Mouse (Mus musculus): Measurements from ENCODE around the gene Vav2. TPM values are rescaled to one million over a fixed set of nuclear protein-coding genes. Genes with fewer than 3 reads are reported as not detected.

Vav2 gene
- total and polyA plus RNA-seq, 2 experiments from 2014 or later, result 6.4 to 33.6 TPM

GRCm38 (mm10) chr2:27340682-27341081 is 86.2 kb downstream of the Vav2 start:
- Histone ChIP-seq H3K4me3 (ENCODE audit: low read depth, low read length) (no peak overlapping the region), H3K4me2 (ENCODE audit: low read depth, low read length, poor library complexity, severe bottlenecking) (no peak overlapping the region), H3K9me3 (ENCODE audit: low read length) (no peaks in the 10 kb centered on the region), H3K4me1 (ENCODE audit: insufficient read depth, low read length) (peaks cover 11% of the 10 kb centered on the region; the same call in 1 of the 2 replicates), H3K36me3 (ENCODE audit: insufficient read depth, low read length) (no peaks in the 10 kb centered on the region), H3K27ac (ENCODE audit: low read depth, low read length) (no peak overlapping the region), H3K9ac (replicated peaks; ENCODE audit: low read length, poor library complexity, severe bottlenecking) (no peak overlapping the region), H3K27me3 (ENCODE audit: insufficient read depth, low read length) (no peaks in the 10 kb centered on the region)
- 68% methylated on average over 6 of the region's 6 CpGs for WGBS
- DNase-seq (ENCODE audit: low spot score), result no peak
- no peak for TF ChIP-seq CTCF (IDR thresholded peaks at IDR 0.05)
- ATAC-seq (ENCODE audit: low FRiP score), result no peak

GRCm38 (mm10) chr2:27339051-27339450 is 87.8 kb downstream of the Vav2 start:
- no peak for TF ChIP-seq CTCF (IDR thresholded peaks at IDR 0.05)
- H3K27me3 ChIP-seq (ENCODE audit: insufficient read depth, low read length), result no peaks in the 10 kb centered on the region
- no peaks in the 10 kb centered on the region for H3K9me3 ChIP-seq (ENCODE audit: low read length)
- H3K4me2 ChIP-seq (ENCODE audit: low read depth, low read length, poor library complexity, severe bottlenecking), result no peak overlapping the region
- no peaks in the 10 kb centered on the region for H3K36me3 ChIP-seq (ENCODE audit: insufficient read depth, low read length)
- WGBS, result 50% methylated on average over 8 of the region's 8 CpGs
- no peak overlapping the region for H3K4me3 ChIP-seq (ENCODE audit: low read depth, low read length)
- no peak overlapping the region for H3K27ac ChIP-seq (ENCODE audit: low read depth, low read length)
- ATAC-seq (ENCODE audit: low FRiP score) (no peak), DNase-seq (ENCODE audit: low spot score) (no peak)
- no peak overlapping the region for H3K9ac ChIP-seq (replicated peaks; ENCODE audit: low read length, poor library complexity, severe bottlenecking)
- peaks cover 8% of the 10 kb centered on the region; the same call in 1 of the 2 replicates for H3K4me1 ChIP-seq (ENCODE audit: insufficient read depth, low read length)

- Histone ChIP-seq H3K4me3 (ENCODE audit: low read depth, low read length) (no peak overlapping the region), H3K9ac (replicated peaks; ENCODE audit: low read length, poor library complexity, severe bottlenecking) (no peak overlapping the region), H3K27me3 (ENCODE audit: insufficient read depth, low read length) (no peaks in the 10 kb centered on the region), H3K27ac (ENCODE audit: low read depth, low read length) (peak overlapping the region; percentile 28; the same call in 1 of the 2 replicates), H3K36me3 (ENCODE audit: insufficient read depth, low read length) (no peaks in the 10 kb centered on the region), H3K4me2 (ENCODE audit: low read depth, low read length, poor library complexity, severe bottlenecking) (no peak overlapping the region), H3K4me1 (ENCODE audit: insufficient read depth, low read length) (no peaks in the 10 kb centered on the region), H3K9me3 (ENCODE audit: low read length) (no peaks in the 10 kb centered on the region)
- DNase-seq (ENCODE audit: low spot score) (no peak), ATAC-seq (ENCODE audit: low FRiP score) (no peak)
- TF ChIP-seq CTCF (IDR thresholded peaks at IDR 0.05), result no peak
- 62% methylated on average over 6 of the region's 6 CpGs for WGBS
Observed at GRCm38 (mm10) chr2:27337261-27337660, 89.6 kb downstream of the Vav2 start.

- 0 out of 2 replicates have a peak overlapping the region, but pooled peaks have one; percentile 32 for H3K27ac ChIP-seq (ENCODE audit: low read depth, low read length)
- ATAC-seq (ENCODE audit: low FRiP score), result no peak
Observed at GRCm38 (mm10) chr2:27336600-27336999, 90.2 kb downstream of the Vav2 start.

GRCm38 (mm10) chr2:27334816-27335215 is 92.0 kb downstream of the Vav2 start:
- no peak overlapping the region for H3K27ac ChIP-seq (ENCODE audit: low read depth, low read length)
- no peak for TF ChIP-seq CTCF (IDR thresholded peaks at IDR 0.05)
- no peaks in the 10 kb centered on the region for H3K27me3 ChIP-seq (ENCODE audit: insufficient read depth, low read length)
- no peak overlapping the region for H3K4me3 ChIP-seq (ENCODE audit: low read depth, low read length)
- DNase-seq (ENCODE audit: low spot score), result peak; percentile 83
- no peaks in the 10 kb centered on the region for H3K9me3 ChIP-seq (ENCODE audit: low read length)
- H3K4me1 ChIP-seq (ENCODE audit: insufficient read depth, low read length), result peaks cover 4% of the 10 kb centered on the region; the same call in 1 of the 2 replicates
- 57% methylated on average over 4 of the region's 4 CpGs for WGBS
- no peaks in the 10 kb centered on the region for H3K36me3 ChIP-seq (ENCODE audit: insufficient read depth, low read length)
- no peak overlapping the region for H3K9ac ChIP-seq (replicated peaks; ENCODE audit: low read length, poor library complexity, severe bottlenecking)
- H3K4me2 ChIP-seq (ENCODE audit: low read depth, low read length, poor library complexity, severe bottlenecking), result no peak overlapping the region
- peak; percentile 64 for ATAC-seq (ENCODE audit: low FRiP score)

More at GRCm38 (mm10) chr2:27336600-27336999, 90.2 kb downstream of the Vav2 start:
- Histone ChIP-seq H3K4me1 (ENCODE audit: insufficient read depth, low read length) (no peaks in the 10 kb centered on the region), H3K4me3 (ENCODE audit: low read depth, low read length) (no peak overlapping the region), H3K4me2 (ENCODE audit: low read depth, low read length, poor library complexity, severe bottlenecking) (no peak overlapping the region), H3K27me3 (ENCODE audit: insufficient read depth, low read length) (no peaks in the 10 kb centered on the region), H3K36me3 (ENCODE audit: insufficient read depth, low read length) (no peaks in the 10 kb centered on the region), H3K9ac (replicated peaks; ENCODE audit: low read length, poor library complexity, severe bottlenecking) (no peak overlapping the region), H3K9me3 (ENCODE audit: low read length) (no peaks in the 10 kb centered on the region)
- WGBS, result 50% methylated on average over 9 of the region's 9 CpGs
- TF ChIP-seq CTCF (IDR thresholded peaks at IDR 0.05), result no peak
- no peak for DNase-seq (ENCODE audit: low spot score)

- Histone ChIP-seq H3K4me3 (ENCODE audit: low read depth, low read length) (no peak overlapping the region), H3K27ac (ENCODE audit: low read depth, low read length) (no peak overlapping the region)
- WGBS, result 75% methylated on average over 5 of the region's 5 CpGs
Observed at GRCm38 (mm10) chr2:27331560-27331959, 95.3 kb downstream of the Vav2 start.

More at GRCm38 (mm10) chr2:27331560-27331959, 95.3 kb downstream of the Vav2 start:
- H3K4me2 ChIP-seq (ENCODE audit: low read depth, low read length, poor library complexity, severe bottlenecking), result no peak overlapping the region
- peaks cover 4% of the 10 kb centered on the region; the same call in 1 of the 2 replicates for H3K4me1 ChIP-seq (ENCODE audit: insufficient read depth, low read length)
- no peak for DNase-seq (ENCODE audit: low spot score)
- no peaks in the 10 kb centered on the region for H3K27me3 ChIP-seq (ENCODE audit: insufficient read depth, low read length)
- no peak for ATAC-seq (ENCODE audit: low FRiP score)
- no peak overlapping the region for H3K9ac ChIP-seq (replicated peaks; ENCODE audit: low read length, poor library complexity, severe bottlenecking)
- H3K36me3 ChIP-seq (ENCODE audit: insufficient read depth, low read length), result no peaks in the 10 kb centered on the region
- no peaks in the 10 kb centered on the region for H3K9me3 ChIP-seq (ENCODE audit: low read length)
- no peak for TF ChIP-seq CTCF (IDR thresholded peaks at IDR 0.05)

Data from midbrain, postnatal 0 days (tissue).